Mouse (Mus musculus) MEL (cell line): Measurements from ENCODE around the gene Ptpn12. TPM values are rescaled to one million over a fixed set of nuclear protein-coding genes. Genes with fewer than 3 reads are reported as not detected.
A peak's percentile ranks its signal among the peaks of the same experiment; 100 is the strongest.

ENCODE experiments used
- DNase-seq: peaks from one replicate; pipeline ENCODE4 v3.0.0; 2011; ENCODE audit warnings: low read depth, low spot score
- H3K27ac ChIP-seq: 2 replicates; pipeline ENCODE4 v1.5.1; 2012; ENCODE audit warnings: low read depth, mild to moderate bottlenecking, control low read depth, low read length, moderate library complexity; ENCODE audit not compliant: control insufficient read depth
- H3K27me3 ChIP-seq, 2 experiments: fragments of 150-350 bp in 1 of 2; sonication (generic) in 1 of 2; 2 replicates each; pipeline ENCODE4 v1.6.1; 2012; ENCODE audit warnings: low read length in 2 of 2, mild to moderate bottlenecking in 2 of 2, improper control_type of control experiment in 1 of 2, moderate library complexity in 1 of 2; ENCODE audit not compliant: insufficient read depth in 2 of 2, control insufficient read depth in 1 of 2
- H3K36me3 ChIP-seq, 2 experiments: 2 replicates each; pipeline ENCODE4 v1.6.1; 2012 to 2014; ENCODE audit warnings: low read length in 2 of 2, improper control_type of control experiment in 1 of 2, inconsistent platforms in 1 of 2, mild to moderate bottlenecking in 1 of 2; ENCODE audit not compliant: insufficient read depth in 2 of 2, control insufficient read depth in 1 of 2
- H3K4me1 ChIP-seq, 2 experiments: fragments of 150-350 bp in 1 of 2; sonication (generic) in 1 of 2; 2 replicates each; pipeline ENCODE4 v1.6.1; 2012; ENCODE audit warnings: low read length in 2 of 2, improper control_type of control experiment in 1 of 2, mild to moderate bottlenecking in 1 of 2; ENCODE audit not compliant: insufficient read depth in 2 of 2, control insufficient read depth in 1 of 2
- H3K4me3 ChIP-seq, 2 experiments: fragments of 150-350 bp in 1 of 2; sonication (generic) in 1 of 2; 2 replicates each; pipeline ENCODE4 v1.5.1; 2012; ENCODE audit warnings: low read depth in 2 of 2, low read length in 2 of 2, mild to moderate bottlenecking in 2 of 2, moderate library complexity in 2 of 2, control low read depth in 1 of 2, improper control_type of control experiment in 1 of 2; ENCODE audit not compliant: control insufficient read depth in 1 of 2, insufficient read depth in 1 of 2
- H3K79me2 ChIP-seq: 2 replicates; pipeline ENCODE4 v1.6.1; 2012; ENCODE audit warnings: mild to moderate bottlenecking, low read length, moderate library complexity; ENCODE audit not compliant: control insufficient read depth, poor library complexity, insufficient read depth
- H3K9ac ChIP-seq: 2 replicates; pipeline ENCODE4 v1.6.1; 2012; ENCODE audit warnings: low read depth, mild to moderate bottlenecking, control low read depth, low read length, moderate library complexity; ENCODE audit not compliant: control insufficient read depth, poor library complexity, severe bottlenecking
- H3K9me3 ChIP-seq: fragments of 150-350 bp; sonication (generic); replicated peaks from 2 replicates; pipeline ENCODE4 v1.6.1; 2012; ENCODE audit warnings: mild to moderate bottlenecking, low read length, improper control_type of control experiment, moderate library complexity; ENCODE audit not compliant: insufficient read depth
- CHD2 ChIP-seq: IDR thresholded peaks from 2 replicates; pipeline ENCODE4 v1.6.1; 2011; ENCODE audit warnings: low read length, improper control_type of control experiment
- CTCF ChIP-seq, 3 experiments: IDR thresholded peaks in 2 of 3; conservative IDR thresholded peaks in 1 of 3; 2 replicates each; pipeline ENCODE4 v1.5.1; 2011 to 2012; ENCODE audit warnings: low read length in 3 of 3, low read depth in 2 of 3, mild to moderate bottlenecking in 2 of 3, improper control_type of control experiment in 1 of 3, inconsistent platforms in 1 of 3, mixed read lengths in 1 of 3, moderate library complexity in 1 of 3; ENCODE audit not compliant: control insufficient read depth in 1 of 3, insufficient read depth in 1 of 3, poor library complexity in 1 of 3, severe bottlenecking in 1 of 3
- E2F4 ChIP-seq: IDR thresholded peaks from 2 replicates; pipeline ENCODE4 v1.6.1; 2011; ENCODE audit warnings: low read depth, low read length, improper control_type of control experiment, borderline replicate concordance
- ELF1 ChIP-seq: IDR thresholded peaks from 2 replicates; pipeline ENCODE4 v1.6.1; 2014; ENCODE audit warnings: low read depth, mild to moderate bottlenecking, inconsistent platforms, low read length, improper control_type of control experiment, moderate library complexity
- EP300 ChIP-seq, 2 experiments: IDR thresholded peaks; 2 replicates each; pipeline ENCODE4 v1.6.1; 2011; ENCODE audit warnings: improper control_type of control experiment in 2 of 2, low read length in 2 of 2, low read depth in 1 of 2, mild to moderate bottlenecking in 1 of 2
- ETS1 ChIP-seq: IDR thresholded peaks from 2 replicates; pipeline ENCODE4 v1.6.1; 2012; ENCODE audit warnings: low read depth, mild to moderate bottlenecking, inconsistent platforms, low read length, improper control_type of control experiment, moderate library complexity
- GATA1 ChIP-seq: IDR thresholded peaks from 2 replicates; pipeline ENCODE4 v1.6.1; 2011; ENCODE audit warnings: low read depth, low read length, improper control_type of control experiment
- JUND ChIP-seq: IDR thresholded peaks from 2 replicates; pipeline ENCODE4 v1.6.1; 2011; ENCODE audit warnings: low read depth, mild to moderate bottlenecking, improper control_type of control experiment, low read length
- KAT2A ChIP-seq: conservative IDR thresholded peaks from 2 replicates; pipeline ENCODE4 v1.6.1; 2012; ENCODE audit warnings: low read depth, low read length, improper control_type of control experiment, inconsistent platforms
- MAFK ChIP-seq: IDR thresholded peaks from 2 replicates; pipeline ENCODE4 v1.6.1; 2011; ENCODE audit warnings: low read depth, mild to moderate bottlenecking, low read length, improper control_type of control experiment, borderline replicate concordance
- MAZ ChIP-seq: IDR thresholded peaks from 2 replicates; pipeline ENCODE4 v1.6.1; 2012; ENCODE audit warnings: low read depth, mild to moderate bottlenecking, inconsistent platforms, low read length, improper control_type of control experiment
- MEF2A ChIP-seq: IDR thresholded peaks from 2 replicates; pipeline ENCODE4 v1.6.1; 2014; ENCODE audit warnings: low read depth, mild to moderate bottlenecking, inconsistent platforms, low read length, improper control_type of control experiment; ENCODE audit not compliant: poor library complexity, insufficient replicate concordance, severe bottlenecking; ENCODE audit errors: extremely low read depth
- MXI1 ChIP-seq: IDR thresholded peaks from 2 replicates; pipeline ENCODE4 v1.6.1; 2011; ENCODE audit warnings: mild to moderate bottlenecking, low read depth, low read length, improper control_type of control experiment
- MYB ChIP-seq: IDR thresholded peaks from 2 replicates; pipeline ENCODE4 v1.6.1; 2011; ENCODE audit warnings: mild to moderate bottlenecking, low read depth, low read length, improper control_type of control experiment
- NELFE ChIP-seq: IDR thresholded peaks from 2 replicates; pipeline ENCODE4 v1.6.1; 2011; ENCODE audit warnings: low read depth, low read length, improper control_type of control experiment
- NRF1 ChIP-seq: IDR thresholded peaks from 2 replicates; pipeline ENCODE4 v1.6.1; 2014; ENCODE audit warnings: low read depth, mild to moderate bottlenecking, inconsistent platforms, low read length, improper control_type of control experiment, moderate library complexity; ENCODE audit not compliant: poor library complexity, insufficient read depth, severe bottlenecking
- POLR2A ChIP-seq, 2 experiments: IDR thresholded peaks; 2 replicates each; pipeline ENCODE4 v1.6.1; 2011 to 2012; ENCODE audit warnings: low read length in 2 of 2, mild to moderate bottlenecking in 2 of 2, control low read depth in 1 of 2, improper control_type of control experiment in 1 of 2, low read depth in 1 of 2, moderate library complexity in 1 of 2; ENCODE audit not compliant: control insufficient read depth in 1 of 2, insufficient read depth in 1 of 2, poor library complexity in 1 of 2
- POLR2AphosphoS2 ChIP-seq: IDR thresholded peaks from 2 replicates; pipeline ENCODE4 v1.6.1; 2011; ENCODE audit warnings: low read length, improper control_type of control experiment
- RCOR1 ChIP-seq: IDR thresholded peaks from 2 replicates; pipeline ENCODE4 v1.6.1; 2012; ENCODE audit warnings: low read depth, mild to moderate bottlenecking, inconsistent platforms, low read length, improper control_type of control experiment
- SIN3A ChIP-seq: IDR thresholded peaks from 2 replicates; pipeline ENCODE4 v1.6.1; 2012; ENCODE audit warnings: low read length, improper control_type of control experiment, inconsistent platforms
- TAL1 ChIP-seq: IDR thresholded peaks from 2 replicates; pipeline ENCODE4 v1.6.1; 2012; ENCODE audit warnings: mild to moderate bottlenecking, inconsistent platforms, low read length, moderate library complexity, mixed read lengths
- TCF12 ChIP-seq: IDR thresholded peaks from 2 replicates; pipeline ENCODE4 v1.6.1; 2014; ENCODE audit warnings: low read depth, mild to moderate bottlenecking, inconsistent platforms, low read length, improper control_type of control experiment, moderate library complexity
- UBTF ChIP-seq: IDR thresholded peaks from 2 replicates; pipeline ENCODE4 v1.6.1; 2012; ENCODE audit warnings: low read depth, mild to moderate bottlenecking, inconsistent platforms, low read length, improper control_type of control experiment, moderate library complexity, borderline replicate concordance; ENCODE audit not compliant: insufficient read depth
- USF1 ChIP-seq: IDR thresholded peaks from 2 replicates; pipeline ENCODE4 v1.6.1; 2014; ENCODE audit warnings: low read depth, mild to moderate bottlenecking, inconsistent platforms, low read length, improper control_type of control experiment, moderate library complexity
- USF2 ChIP-seq, 2 experiments: IDR thresholded peaks; 2 replicates each; pipeline ENCODE4 v1.6.1; 2011 to 2012; ENCODE audit warnings: improper control_type of control experiment in 2 of 2, low read length in 2 of 2, borderline replicate concordance in 1 of 2, inconsistent platforms in 1 of 2, low read depth in 1 of 2, mild to moderate bottlenecking in 1 of 2; ENCODE audit not compliant: insufficient read depth in 1 of 2
- ZC3H11A ChIP-seq: IDR thresholded peaks from 2 replicates; pipeline ENCODE4 v1.6.1; 2012; ENCODE audit warnings: low read depth, mild to moderate bottlenecking, inconsistent platforms, low read length, improper control_type of control experiment
- ZMIZ1 ChIP-seq: IDR thresholded peaks from 2 replicates; pipeline ENCODE4 v1.6.1; 2012; ENCODE audit warnings: low read depth, mild to moderate bottlenecking, inconsistent platforms, low read length, improper control_type of control experiment, moderate library complexity
- ZNF384 ChIP-seq: IDR thresholded peaks from 2 replicates; pipeline ENCODE4 v1.6.1; 2012; ENCODE audit warnings: low read depth, mild to moderate bottlenecking, inconsistent platforms, low read length, improper control_type of control experiment
- polyA plus RNA-seq, 2 experiments: library from polyadenylated mRNA; stranded (reverse) in 1 of 2; unstranded in 1 of 2; fragments of >175 nt in 1 of 2; fragments of >200 nt in 1 of 2; gene quantifications; 2 replicates each; pipeline versions ENCODE4 v1.2.1 to v1.2.4; 2012; ENCODE audit warnings: low replicate concordance in 2 of 2, low read depth in 1 of 2; ENCODE audit not compliant: insufficient read length in 2 of 2, insufficient read depth in 1 of 2, missing spikeins in 1 of 2
- total RNA-seq: library from RNA; depleted of rRNA; stranded (reverse); fragments of 300-350 nt; gene quantifications from 2 replicates; pipeline ENCODE4 v1.2.3, GENCODE M21; 2012

The Ptpn12 gene
- total and polyA plus RNA-seq, 3 experiments, result 14.8 to 177 (median 58.2) TPM

- peak overlapping the region; percentile 96 for H3K9ac ChIP-seq
- peaks cover 10 to 17% of the 10 kb centered on the region in 2 experiments for H3K4me1 ChIP-seq
- H3K4me3 ChIP-seq, result peak overlapping the region; percentile 65 to 74
- H3K36me3 ChIP-seq, result peaks cover 0 to 25% of the 10 kb centered on the region in 2 experiments; a peak in 2 of 4 replicates
- H3K27ac ChIP-seq, result peak overlapping the region; percentile 89
- peak; percentile 55 for DNase-seq
- TF ChIP-seq ZMIZ1 (no peak), ETS1 (0 out of 2 replicates have a peak, but pooled peaks have one; percentile 22), GATA1 (peak; percentile 86), SIN3A (peak; percentile 53; the same call in 1 of the 2 replicates), RCOR1 (no peak), MXI1 (peak; percentile 1; the same call in 1 of the 2 replicates), TAL1 (no peak), EP300 (IDR thresholded peaks at IDR 0.05; ENCODE audit: low read depth in 1 of 2, low read length in 2 of 2) (peak in 1 of 2 experiments; percentile 60; a peak in 3 of 4 replicates), NELFE (no peak)
- no peaks in the 10 kb centered on the region for H3K9me3 ChIP-seq
- H3K79me2 ChIP-seq, result peaks cover 55% of the 10 kb centered on the region
- H3K27me3 ChIP-seq, result no peaks in the 10 kb centered on the region
These were observed 103.3 kb downstream of the Ptpn12 start for GRCm38 (mm10) chr5:20952337-20952925.

DNA sequence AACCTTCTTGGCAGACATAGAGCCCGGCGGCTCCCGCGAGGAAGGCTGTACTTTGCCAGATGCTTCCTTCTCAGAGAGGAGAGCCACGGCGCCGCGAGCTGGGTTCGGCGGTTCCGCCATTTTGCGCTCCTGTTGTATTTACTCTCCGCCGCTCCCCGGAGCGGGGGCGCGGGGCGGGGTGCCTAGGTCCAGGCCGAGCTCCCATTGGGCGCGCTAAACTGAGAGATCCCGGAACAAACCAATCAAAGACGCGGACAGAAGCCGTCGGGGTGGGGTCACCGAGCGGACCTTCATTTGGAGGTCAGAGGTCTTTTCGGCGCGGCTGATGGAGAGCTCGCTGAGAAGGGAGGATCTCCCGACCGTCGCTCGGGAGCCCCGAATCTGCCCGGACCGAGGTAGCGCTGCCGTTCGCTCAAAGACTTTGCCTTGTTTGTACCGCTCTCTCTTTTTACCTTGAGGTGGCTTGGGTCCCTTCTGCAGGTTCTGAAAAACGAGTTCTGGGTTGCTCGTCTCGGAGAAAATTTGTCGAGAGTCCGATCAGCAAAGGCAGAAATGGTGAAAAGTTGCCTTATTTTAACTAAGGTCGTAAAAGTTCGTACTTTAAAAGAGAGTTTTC lies 103.9 kb downstream of the Ptpn12 start:
- no peaks in the 10 kb centered on the region for H3K9me3 ChIP-seq
- peak overlapping the region; percentile 89 for H3K27ac ChIP-seq
- peak overlapping the region; percentile 96 for H3K9ac ChIP-seq
- peaks cover 10 to 20% of the 10 kb centered on the region in 2 experiments for H3K4me1 ChIP-seq
- peaks cover 0 to 25% of the 10 kb centered on the region in 2 experiments; a peak in 2 of 4 replicates for H3K36me3 ChIP-seq
- peak overlapping the region; percentile 65 to 99 for H3K4me3 ChIP-seq
- H3K79me2 ChIP-seq, result peaks cover 61% of the 10 kb centered on the region
- DNase-seq, result peak; percentile 96
- H3K27me3 ChIP-seq, result no peaks in the 10 kb centered on the region
- TF ChIP-seq MAFK, result no peak
- TF ChIP-seq USF2 (IDR thresholded peaks at IDR 0.05; ENCODE audit: borderline replicate concordance in 1 of 2, insufficient read depth in 1 of 2, low read depth in 1 of 2, low read length in 2 of 2), result no peak
- peak; percentile 58; the same call in 1 of the 2 replicates for TF ChIP-seq TCF12
- no peak for TF ChIP-seq UBTF
- TF ChIP-seq NRF1, result 0 out of 2 replicates have a peak, but pooled peaks have one; percentile 5
- TF ChIP-seq MEF2A, result no peak
- TF ChIP-seq ETS1, result 0 out of 2 replicates have a peak, but pooled peaks have one; percentile 41
- TF ChIP-seq CTCF (IDR thresholded peaks at IDR 0.05 in 2 of 3, conservative IDR thresholded peaks at IDR 0.05 in 1 of 3; ENCODE audit: control insufficient read depth in 1 of 3, insufficient read depth in 1 of 3, low read depth in 2 of 3, low read length in 3 of 3, poor library complexity in 1 of 3, severe bottlenecking in 1 of 3), result no peak
- no peak for TF ChIP-seq GATA1
- TF ChIP-seq MAZ, result peak; percentile 86; the same call in 1 of the 2 replicates
- peak; percentile 55 for TF ChIP-seq CHD2
- peak; percentile 72 for TF ChIP-seq SIN3A
- TF ChIP-seq E2F4, result no peak; the same call in 1 of the 2 replicates
- TF ChIP-seq JUND, result no peak
- TF ChIP-seq MXI1, result peak; percentile 58
- TF ChIP-seq POLR2A (IDR thresholded peaks at IDR 0.05; ENCODE audit: control insufficient read depth in 1 of 2, insufficient read depth in 1 of 2, low read depth in 1 of 2, low read length in 2 of 2, poor library complexity in 1 of 2), result peak; percentile 89 to 95
- TF ChIP-seq ZC3H11A, result no peak
- TF ChIP-seq MYB, result no peak
- TF ChIP-seq USF1, result no peak
- TF ChIP-seq NELFE, result peak; percentile 89
- TF ChIP-seq POLR2AphosphoS2, result peak; percentile 91
- TF ChIP-seq ELF1, result peak; percentile 33; the same call in 1 of the 2 replicates
- no peak for TF ChIP-seq ZNF384
- no peak for TF ChIP-seq KAT2A
- TF ChIP-seq ZMIZ1, result peak; percentile 85; the same call in 1 of the 2 replicates
